Mouse (Mus musculus): ENCODE results near the gene Palb2.
A peak's percentile ranks its signal among the peaks of the same experiment; 100 is the strongest.

Palb2 gene

DNA sequence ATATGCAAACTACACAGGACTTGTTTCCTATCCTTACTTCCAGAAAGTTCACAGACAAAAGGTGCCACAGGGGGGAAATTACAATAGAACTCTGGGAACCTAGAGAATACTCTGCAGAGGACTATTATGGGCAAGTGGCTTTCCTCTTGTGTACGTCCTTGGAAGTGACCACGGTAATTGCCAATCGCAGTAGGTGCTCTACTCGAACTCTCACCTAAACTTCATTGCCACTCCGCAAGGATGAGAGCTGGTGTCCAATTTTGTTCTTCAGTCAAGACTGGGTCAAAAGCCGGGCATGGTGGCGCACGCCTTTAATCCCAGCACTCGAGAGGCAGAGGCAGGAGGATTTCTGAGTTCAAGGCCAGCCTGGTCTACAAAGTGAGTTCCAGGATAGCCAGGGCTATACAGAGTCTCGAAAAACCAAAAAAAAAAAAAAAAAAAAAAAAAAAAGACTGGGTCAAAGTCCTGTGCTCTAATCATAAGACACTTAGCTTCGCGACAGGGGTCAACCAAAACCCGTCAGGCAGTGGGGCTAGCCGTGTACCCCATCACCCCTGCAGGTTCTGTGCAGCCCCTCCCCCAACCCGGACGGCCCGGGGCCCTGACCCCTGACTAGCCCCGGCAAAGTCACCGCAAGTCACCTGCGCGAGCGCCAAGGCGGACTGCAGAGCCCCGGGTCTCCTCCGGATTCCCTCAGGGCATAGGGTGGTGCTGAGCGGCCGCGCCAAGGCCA is 31.6 kb downstream of the Palb2 start:
- peak; percentile 76 for DNase-seq (ENCODE audit: extremely low spot score, low spot score)

GRCm38 (mm10) chr7:122099222-122099621 is 33.6 kb downstream of the Palb2 start:
- DNase-seq (ENCODE audit: extremely low spot score, low spot score): peak; percentile 36

GRCm38 (mm10) chr7:122098009-122098408 is 34.8 kb downstream of the Palb2 start:
- no peak for DNase-seq (ENCODE audit: extremely low spot score, low spot score)

DNA sequence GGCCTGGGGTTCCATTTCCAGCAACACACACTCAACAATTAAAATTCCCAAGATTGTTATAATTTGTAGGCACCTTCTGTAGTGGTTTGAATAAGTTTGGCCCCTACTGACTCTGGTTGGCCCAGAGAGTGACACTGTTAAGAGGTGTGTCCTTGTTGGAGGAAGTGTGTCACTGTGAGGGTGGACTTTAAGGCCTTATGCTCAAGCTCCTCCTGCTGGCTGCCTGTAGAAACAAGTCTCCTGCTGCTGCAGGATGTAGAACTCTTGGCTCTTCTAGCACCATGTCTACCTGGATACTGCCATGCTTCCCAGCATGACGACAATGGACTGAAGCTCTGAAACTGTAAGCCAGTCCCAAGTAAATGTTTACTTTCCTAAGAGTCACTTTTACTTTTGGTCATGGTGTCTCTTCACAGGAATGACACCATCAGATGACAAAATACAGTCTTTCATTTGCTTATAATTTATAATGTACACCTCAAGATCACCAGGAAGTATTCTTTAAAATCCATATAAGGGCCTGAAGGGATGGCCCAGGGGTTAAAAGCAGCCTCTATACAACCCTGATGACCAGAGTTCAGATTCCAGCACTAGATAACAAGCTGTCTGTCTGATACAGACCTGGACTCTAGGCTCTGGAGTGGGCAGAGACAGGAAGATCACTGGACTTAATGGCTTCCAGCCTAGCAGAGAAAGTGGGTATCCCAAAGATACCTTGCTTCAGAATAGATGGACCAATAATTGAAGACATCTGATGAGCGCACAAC is 38.0 kb downstream of the Palb2 start:
- DNase-seq (ENCODE audit: extremely low spot score, low spot score): no peak

GRCm38 (mm10) chr7:122087195-122087982 is 45.4 kb downstream of the Palb2 start:
- no peak for DNase-seq (ENCODE audit: extremely low spot score, low spot score)

DNA sequence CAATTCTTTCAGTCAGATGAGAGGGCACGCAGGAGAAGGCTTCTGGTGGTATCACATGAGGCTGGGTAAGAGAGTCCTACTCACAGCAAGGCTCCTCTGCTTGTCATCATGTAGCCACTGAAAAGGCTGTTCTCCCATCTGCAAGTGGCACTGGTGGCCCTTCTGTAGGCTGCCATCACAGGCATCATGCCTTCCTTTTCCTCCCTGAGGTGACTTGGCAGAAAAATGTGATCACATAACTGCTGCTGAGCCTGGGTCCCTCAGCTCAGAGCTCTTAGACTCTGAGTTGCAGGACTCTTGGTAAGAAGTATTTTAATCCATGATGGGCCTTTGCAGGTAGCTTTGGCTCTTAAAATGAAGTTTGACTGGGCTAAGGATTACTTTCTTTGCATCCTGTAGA is 51.7 kb downstream of the Palb2 start:
- no peak for DNase-seq (ENCODE audit: extremely low spot score, low spot score)

DNA sequence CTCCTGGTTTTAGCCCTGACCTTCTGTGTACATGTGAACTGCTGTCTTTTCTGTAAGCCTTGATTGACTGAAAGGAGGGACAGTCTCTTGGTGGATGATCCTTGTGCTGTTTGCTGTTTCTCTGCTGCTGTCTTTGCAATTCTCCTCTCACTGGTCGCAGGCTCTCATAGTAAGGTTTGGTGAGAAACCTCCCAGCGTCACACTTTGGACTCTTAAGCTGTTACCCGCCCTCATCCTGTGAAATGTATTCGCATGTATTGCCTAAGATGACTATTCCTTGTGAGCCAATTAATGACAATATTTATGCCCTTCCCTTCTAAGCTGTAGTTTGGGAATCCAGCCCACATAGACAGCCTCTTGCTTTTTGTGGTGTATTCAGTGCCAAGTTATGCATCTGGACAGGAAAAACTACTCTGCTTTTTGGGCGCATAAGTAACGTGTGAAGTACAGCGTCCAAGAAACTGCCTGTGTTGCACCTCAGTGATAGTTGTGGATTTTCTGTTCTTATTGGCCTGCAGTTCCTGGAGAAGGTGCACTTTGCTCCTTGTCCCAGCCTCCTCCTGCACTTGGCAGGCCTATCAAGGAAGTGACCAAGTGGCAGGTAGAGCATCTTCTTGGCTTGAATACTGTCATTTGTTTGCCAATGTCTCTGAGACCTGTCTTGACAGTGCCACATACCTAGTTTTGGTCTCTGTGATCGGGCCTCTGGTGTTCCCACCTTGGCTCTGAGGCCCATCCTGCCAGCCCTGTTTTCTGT is 52.8 kb downstream of the Palb2 start:
- no peak for DNase-seq (ENCODE audit: extremely low spot score, low spot score)

DNA sequence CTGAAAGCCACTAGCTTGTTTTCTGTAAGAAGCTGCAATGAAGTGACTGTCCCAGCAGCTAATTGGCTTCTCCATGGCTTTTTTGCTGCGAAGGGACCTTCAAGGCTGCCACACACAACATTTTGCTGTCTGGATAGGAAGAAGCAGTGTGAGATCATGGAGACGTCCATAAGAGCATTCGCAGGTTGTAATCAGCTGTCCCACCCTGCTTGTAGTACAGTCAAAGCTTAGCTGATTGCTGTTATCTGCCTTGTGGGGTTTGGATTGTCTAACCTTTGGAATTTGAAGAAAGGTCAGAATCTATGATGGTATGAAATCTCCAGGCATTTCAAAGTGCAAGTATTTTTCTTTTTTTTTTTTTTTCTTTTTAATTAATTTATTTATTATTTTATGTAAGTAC is 58.4 kb downstream of the Palb2 start:
- DNase-seq (ENCODE audit: extremely low spot score, low spot score): no peak

DNA sequence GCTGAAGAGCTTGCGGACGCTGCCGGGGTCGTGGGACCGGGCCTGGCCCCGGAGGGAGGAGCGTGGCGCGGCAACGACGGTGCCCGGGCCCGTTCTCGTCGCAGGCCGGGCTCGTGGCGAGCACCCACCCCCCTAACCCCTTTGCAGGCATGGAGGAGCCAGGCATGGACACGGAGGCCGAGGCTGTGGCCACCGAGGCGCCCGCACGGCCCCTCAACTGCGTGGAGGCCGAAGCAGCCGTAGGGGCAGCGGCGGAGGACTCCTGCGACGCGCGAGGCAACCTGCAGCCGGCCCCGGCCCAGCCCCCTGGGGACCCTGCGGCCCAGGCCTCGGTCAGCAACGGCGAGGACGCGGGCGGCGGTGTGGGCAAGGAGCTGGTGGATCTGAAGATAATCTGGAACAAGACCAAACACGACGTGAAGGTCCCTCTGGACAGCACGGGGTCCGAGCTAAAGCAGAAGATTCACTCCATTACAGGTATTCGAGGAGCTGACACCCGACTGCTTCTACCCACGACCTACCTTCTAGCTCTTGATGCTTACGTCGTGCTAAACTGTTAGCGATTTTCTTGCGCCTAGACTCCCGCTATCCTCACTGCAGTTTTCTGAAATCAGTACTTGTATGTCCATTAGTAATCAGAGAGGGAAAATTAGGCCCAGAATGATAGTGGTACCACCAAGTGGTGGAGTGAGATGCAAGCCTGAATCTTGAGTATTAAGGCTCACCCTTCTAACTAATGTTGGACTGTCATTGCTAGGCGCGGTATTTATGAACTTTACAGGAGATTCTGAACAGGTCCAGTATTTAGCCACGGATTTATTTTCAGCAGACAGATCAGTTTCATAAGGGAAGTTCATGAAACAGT is 65.0 kb downstream of the Palb2 start:
- no peak for DNase-seq (ENCODE audit: extremely low spot score, low spot score)

DNA sequence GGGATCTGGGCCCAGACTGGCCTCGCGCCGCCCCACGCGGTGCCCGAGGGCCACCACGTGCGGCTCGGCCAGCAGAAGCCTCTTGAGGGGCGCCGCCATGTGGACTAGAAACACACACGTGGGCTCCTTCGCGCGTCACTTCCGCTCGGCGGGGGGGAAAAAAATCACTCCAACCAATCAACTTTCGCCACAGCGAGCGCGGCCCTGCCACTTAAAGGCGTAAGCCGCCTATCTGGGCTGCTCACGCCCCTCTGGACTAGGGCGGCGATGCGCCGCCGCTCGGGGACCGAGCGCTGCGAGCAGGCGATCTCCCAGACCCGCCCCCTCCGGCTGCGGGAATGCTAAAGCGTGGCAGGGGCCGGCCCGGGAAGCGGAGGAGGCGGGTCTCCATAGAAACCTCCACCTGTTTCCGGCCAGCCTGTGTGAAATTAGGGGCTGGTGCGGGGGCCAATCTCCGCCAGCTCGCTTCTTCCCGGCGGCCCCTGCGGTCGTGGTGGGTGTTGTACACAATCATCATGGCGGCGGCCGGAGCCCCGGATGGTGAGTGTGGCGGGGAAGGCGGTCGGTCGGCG is 65.8 kb downstream of the Palb2 start, which contains the start of the genes Ubfd1 and Ears2:
TSS of gene Ubfd1 (plus strand) at position 231 of the 572 bp plus-strand sequence.
TSS of gene Ears2 (minus strand) at position 319 of the 572 bp plus-strand sequence.
- DNase-seq (ENCODE audit: extremely low spot score, low spot score): peak; percentile 99

GRCm38 (mm10) chr7:122066102-122066944 is 66.5 kb downstream of the Palb2 start:
- DNase-seq (ENCODE audit: extremely low spot score, low spot score): no peak

- no peak for DNase-seq (ENCODE audit: extremely low spot score, low spot score)
Observed at GRCm38 (mm10) chr7:122065656-122066055, 67.1 kb downstream of the Palb2 start.
